Mouse (Mus musculus) fat pad, adult 2 months (tissue): ENCODE results near the gene Bbs5.
A peak's percentile ranks its signal among the peaks of the same experiment; 100 is the strongest.
"Not testable (repeated sequence)": the region's sequence is repeated elsewhere in the genome, so short reads cannot be mapped to it uniquely, and the experiment has no call there.

Source experiments
- DNase-seq: peaks from one replicate; pipeline ENCODE4 v3.0.0-alpha.2; 2011; ENCODE audit warnings: low read depth, low spot score; ENCODE audit errors: extremely low read depth

Gene Bbs5

DNA sequence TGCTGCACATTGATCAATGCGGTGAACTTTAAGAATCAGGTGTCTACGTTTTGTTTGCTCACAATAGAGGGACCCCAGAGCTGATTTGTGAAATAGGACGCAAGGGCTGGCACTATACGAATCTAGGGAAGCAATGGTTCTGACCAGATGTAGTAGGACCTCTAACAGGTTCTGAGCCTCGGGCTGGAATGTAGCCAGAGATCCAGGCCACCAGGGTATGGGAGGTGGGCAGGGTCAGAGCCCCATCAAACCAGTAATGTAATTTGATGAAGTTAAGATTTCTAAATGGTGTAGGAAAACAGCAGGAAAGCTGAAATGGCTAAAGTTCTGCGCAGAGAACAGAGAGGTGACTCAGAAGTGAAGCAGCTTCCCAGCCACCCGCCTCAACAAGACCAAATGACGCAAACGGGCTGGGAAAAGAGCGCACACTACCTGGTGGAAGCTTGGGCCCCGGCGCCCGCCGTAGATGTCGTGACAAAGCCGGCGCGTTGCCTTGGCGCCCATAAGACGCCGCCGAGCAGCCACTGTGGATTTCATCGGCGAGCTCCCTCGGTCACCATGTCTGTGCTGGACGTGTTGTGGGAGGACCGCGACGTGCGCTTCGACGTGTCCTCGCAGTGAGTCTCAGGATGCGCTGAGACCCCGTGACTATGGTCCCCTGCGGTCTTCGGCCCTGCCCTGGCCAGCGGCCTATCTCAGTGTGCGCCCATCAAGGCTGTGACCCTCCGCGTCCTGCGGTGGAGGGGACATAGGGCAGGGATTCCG is at the start of gene Bbs5:
TSS of gene Bbs5 (plus strand) at position 446 of the 765 bp plus-strand sequence.
- peak; percentile 50 for DNase-seq

DNA sequence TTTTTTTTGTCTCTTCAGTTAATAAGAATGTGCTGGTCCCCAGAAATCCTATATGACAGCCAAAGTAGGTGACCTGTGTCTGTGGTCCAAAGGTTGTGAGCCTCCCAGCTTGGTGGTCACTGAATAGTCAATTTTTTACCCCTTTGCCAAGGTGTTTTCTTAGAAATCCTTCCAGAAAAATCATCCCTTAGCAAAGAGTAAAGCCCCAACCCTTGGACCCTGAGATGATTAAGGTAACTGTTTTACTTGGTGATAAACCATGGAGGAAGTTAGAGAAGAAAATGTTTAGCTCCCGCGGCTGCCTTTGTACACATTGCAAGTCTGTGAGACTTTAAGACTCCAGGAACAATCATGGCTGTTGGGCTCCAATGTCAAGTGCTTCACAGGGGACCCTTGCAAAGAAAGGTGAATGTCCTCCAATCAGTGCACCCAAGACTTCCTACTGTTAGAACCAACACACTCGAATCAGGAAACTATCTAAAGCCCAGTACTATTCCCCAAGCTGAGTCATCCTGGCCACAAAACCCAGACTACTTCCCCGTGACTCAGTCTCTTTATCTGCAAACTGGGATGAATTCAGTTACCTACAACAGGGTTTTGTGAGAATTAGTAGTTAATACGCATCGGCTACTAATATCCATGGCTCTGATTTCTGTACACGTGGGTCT is 43.1 kb upstream of the Bbs5 start:
- no peak for DNase-seq

DNA sequence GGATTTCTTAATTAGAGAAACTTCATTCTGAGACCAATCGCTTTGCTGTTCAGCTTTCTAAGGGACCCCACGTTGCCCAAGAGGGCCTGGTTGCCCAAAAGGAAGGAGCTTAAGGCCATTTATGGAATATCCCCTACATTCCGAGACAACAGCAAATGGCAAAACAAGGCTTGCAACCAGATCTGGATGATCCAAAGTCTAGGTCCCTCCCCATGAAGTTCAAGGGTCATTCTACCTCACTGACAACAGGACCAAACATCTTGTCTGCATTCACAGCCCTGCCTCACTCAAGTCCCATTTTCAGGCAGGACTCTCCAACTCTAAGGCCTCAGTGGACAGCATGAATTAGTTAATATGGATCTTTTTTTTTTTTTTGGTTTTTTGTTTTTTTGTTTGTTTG is 40.4 kb upstream of the Bbs5 start:
- DNase-seq = no peak

DNA sequence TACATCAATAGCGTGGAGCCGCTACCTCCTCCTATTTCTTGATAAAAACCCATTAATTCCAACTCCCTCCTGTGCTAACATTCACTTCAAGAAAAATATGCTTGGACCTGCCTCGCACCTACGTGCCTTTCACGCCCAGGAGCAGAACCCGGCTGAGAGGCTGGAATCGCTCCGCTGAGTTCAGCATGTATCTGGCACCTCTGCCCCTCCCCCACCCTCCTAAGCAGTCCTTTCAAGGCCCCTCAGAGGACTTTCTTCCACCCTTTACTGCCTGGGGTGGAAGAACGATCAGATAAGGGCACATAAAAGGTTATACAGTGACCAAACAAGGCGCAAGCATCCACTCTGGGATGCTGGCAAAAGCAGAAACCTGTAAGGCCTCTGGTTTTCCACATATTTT is 34.7 kb upstream of the Bbs5 start:
- DNase-seq = no peak

DNA sequence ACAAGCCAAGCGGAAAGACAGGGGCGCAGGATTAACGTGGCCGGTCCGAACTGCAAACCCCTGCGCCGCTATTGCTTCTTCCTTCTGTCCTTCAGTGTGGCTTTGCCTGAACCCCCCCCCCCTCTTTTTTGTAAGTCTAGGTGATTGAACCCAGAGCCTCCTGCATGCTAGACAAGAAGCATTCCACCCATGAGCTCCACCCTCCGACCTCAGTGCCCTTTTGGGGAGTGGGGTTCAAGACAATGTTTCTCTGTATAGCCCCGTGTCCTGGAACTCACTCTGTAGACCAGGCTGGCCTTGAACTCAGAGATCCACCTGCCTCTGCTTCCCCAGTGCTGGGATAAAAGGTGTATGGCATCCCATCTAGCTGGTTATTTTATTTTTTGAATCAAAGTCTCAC is 34.3 kb upstream of the Bbs5 start:
- no peak for DNase-seq

DNA sequence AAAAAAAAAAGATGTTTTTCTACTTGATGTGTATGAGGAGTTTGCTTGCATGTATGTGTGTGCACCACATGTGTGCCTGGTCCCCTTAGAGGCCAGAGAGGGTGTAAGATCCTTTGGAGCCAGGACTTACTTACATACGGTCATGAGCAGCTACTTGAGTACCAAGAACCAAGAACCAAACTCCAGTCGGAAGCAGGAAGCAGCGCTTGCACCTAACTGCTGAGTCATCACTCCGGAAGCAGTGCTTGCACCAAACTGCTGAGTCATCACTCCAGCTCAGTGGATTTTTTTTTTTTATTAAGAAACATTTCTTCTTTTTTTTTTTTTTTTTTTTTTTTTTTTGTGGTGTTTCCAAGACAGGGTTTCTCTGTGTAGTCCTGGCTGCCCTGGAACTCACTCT is 33.7 kb upstream of the Bbs5 start:
- DNase-seq = no peak

DNA sequence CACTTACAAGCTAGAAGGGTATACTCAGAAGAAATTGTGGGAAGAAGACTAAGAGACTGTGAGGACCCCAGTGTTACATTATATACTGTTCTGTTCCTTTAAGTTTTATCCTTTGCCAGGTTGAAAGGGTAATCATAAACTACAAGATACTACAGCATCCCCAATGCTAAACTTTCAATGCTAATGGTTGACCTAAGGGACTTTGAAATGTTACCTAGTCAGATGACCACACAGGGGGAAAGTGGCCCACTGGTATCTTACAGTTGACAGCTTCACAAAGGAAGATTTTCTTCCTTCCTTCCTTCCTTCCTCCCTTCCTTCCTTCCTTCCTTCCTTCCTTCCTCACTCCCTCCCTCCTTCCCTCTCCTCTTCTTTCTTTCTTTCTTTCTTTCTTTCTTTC is 28.6 kb upstream of the Bbs5 start:
- no peak for DNase-seq

DNA sequence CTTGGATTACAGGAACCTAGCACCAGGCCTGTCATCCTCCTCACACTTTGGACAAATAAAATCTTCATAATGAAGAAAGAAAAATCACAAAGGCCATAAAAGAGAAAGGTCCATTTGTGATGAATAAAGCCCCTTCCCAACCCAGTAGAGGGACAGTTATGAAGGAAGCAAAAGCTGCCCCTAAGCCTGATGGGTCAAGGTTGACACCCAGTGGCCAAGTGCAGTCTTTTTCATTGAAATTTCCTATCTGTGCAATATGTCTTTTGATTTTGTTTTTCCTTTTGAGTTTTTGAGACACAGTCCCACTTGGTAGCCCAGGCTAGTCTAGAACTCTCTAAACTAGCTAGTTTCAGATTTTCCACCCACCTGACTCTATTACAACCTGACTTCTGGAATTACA is 27.7 kb upstream of the Bbs5 start:
- no peak for DNase-seq

DNA sequence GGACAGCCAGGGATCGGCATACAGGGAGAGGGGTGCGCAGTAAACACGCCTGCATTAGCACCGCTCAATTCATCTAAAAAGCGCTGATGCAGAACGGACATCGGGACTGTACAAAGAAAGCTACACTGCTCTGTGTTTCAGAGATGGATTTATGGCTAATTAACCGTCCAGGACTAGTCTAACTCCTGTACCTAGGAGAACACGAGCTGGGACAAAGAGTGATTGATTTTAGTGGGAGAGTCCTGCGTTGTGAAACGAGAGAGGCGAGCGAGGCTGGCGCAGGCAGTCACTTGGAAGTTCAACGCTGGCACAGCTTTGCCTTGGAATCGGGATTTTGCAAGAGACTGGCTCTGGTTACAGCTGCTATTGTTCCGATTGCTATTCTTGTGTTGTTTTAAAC is 17.8 kb upstream of the Bbs5 start:
- DNase-seq = peak; percentile 87

DNA sequence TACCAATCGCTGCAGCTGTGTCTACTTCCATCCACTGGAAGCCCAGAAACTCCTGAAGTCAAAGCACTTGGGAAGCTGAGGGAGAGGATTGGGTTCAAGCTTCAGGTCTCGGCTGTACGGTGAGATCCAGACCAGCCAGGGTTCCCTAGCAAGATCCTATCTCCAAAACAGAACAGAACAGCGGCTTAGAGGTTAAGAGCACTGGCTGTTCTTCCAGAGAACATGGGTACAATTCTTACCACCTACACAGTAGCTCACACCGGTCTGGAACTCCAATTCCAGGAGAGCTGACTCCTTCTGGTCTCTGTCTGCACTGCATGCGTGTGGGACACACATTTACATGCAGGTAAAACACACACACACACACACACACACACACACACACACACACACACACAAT is 17.1 kb upstream of the Bbs5 start:
- peak; percentile 74 for DNase-seq

DNA sequence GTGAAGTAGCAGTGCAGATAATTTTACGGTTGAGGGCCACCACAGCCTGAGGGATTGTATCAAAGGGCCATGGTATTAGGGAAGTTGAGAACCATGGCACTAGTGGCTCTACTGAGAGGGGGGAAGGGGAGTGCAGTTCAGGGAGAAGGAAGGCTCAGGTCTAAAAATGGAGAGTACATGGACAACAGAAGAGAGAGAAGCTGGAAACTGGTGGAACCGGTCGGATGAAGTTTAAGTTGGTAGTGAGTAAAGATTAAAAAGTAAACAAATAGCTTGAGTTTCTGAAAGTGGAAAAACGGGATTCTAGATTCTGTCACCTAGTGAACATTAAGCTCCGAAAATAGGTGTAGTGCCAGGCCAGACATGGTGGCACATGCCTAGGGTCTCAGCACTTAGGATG is 16.2 kb upstream of the Bbs5 start:
- DNase-seq = peak; percentile 42

DNA sequence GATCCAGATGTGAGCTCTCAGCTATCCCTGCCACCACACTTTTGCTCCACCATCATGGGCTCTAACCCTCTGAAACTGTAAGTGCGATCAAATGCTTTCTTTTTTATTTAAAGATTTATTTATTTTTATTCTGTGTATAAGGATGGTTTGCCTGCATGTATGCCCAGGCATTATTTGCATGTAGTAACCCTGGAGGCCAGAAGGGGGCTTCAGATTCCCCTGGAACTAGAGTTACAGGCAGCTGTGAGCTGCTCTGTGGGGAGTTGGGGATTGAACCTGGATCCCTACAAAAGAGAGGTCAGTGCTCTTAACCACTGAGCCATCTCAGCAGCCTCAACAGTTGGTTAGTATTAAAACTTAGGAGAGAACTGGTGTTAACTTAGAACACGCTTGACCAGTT is 15.5 kb upstream of the Bbs5 start:
- no peak for DNase-seq

DNA sequence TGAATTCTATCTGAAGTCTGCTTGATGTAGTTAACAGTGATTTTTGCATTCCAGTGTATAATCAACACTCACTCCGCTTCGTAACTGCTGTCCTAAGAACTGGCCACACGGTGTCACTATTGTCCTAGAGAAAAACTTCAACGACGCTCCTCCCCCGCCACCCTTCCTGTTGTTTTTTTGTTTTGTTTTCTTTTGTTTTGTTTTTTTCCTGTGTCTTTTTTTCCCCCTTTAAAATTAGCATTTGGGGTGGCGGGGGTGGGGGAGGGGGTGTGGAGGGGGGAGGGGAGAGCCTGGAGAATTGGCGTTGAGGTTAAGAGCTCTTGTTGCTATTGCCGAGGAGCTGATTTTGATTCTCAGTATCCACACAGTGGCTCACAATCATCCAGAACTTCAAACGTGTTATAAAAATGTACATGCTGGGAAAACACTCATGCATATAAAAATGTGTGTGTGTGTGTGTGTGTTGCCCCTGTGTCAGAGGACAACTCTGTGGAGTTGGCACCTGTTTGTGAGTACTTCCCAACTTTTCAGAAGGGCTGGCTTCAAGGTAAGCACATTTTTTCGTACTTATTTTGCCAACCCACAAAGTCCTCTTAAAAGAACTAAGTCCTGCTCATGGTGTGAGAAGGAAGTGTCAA is 11.8 kb upstream of the Bbs5 start:
- DNase-seq = no peak

DNA sequence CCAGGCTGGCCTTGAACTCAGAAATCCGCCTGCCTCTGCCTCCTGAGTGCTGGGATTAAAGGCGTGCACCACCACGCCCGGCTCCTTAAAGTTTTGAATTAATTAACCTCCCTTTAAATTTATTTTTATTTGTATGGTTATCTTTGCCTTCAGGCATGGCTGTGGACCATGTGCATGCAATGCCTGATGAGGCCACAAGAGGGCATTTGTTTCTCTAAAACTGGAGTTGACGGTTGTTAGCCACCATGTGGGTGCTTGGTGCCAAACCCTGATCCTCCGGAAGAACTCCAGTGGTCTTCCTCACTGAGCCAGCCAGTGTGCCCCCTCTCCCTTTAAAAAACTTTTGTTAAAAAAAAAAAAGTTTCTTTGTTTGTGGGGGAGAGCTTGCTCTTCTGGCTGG is 11.2 kb upstream of the Bbs5 start:
- no peak for DNase-seq

DNA sequence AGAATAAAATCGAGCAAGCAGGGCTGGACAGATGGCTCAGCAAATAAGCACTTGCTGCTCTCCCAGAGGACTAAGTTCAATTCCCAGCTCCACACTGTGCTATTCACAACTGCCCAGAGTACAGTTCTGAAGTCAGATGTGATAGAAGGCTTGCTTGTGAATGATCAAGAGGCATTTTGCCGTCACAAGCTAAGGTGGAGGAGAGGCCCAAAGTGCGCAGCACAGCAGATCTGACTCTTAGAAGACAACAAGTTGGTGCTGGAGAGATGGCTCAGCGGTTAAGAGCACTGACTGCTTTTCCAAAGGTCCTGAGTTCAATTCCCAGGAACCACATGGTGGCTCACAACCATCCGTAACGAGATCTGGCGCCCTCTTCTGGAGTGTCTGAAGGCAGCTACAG is 9.0 kb upstream of the Bbs5 start:
- DNase-seq = not testable (repeated sequence)

DNA sequence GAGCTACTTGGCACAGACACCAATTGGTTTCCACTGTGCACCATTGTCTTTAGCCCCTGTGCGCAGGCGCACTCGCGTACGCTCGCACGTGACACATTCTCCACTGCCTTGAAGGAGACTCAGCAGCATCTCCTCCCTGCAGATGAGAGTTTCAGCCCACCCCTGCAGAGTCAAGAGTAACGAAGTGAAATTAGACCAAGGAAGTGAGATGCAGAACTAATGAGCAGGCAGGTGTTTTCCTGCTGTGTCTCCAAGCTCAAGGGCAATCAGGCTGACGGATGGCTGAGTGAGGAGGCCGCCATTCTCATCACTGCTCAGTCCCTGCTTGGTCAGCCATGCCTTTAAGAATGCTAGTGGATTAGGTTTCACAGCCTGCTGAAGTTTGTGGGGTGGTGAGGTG is 6.9 kb upstream of the Bbs5 start:
- DNase-seq = no peak

DNA sequence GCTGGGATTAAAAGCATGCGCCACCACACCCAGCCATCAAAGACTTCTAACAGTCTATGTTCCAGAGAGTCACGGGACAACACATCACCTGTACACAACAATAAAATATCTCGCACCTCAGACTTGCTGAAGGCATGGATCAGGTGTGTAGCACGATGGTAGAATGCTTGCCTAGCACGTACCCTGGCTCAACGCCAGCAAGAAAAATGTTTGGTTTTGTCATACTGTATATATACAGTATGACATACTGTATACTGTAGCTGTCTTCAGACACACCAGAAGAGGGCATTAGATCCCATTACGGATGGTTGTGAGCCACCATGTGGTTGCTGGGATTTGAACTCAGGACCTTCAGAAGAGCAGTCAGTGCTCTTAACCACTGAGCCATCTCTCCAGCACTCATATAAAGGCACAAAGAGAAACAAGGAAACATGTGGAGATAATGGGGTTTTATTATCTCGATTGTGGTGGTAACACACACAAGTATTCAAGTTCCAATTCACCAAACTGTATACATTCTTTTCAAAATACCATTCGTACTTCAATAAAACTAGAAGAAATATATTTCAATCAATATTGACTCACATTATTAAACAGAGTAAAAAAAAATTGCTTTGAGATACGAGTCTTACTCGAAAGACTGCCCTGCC is 1.9 kb upstream of the Bbs5 start:
- no peak for DNase-seq

DNA sequence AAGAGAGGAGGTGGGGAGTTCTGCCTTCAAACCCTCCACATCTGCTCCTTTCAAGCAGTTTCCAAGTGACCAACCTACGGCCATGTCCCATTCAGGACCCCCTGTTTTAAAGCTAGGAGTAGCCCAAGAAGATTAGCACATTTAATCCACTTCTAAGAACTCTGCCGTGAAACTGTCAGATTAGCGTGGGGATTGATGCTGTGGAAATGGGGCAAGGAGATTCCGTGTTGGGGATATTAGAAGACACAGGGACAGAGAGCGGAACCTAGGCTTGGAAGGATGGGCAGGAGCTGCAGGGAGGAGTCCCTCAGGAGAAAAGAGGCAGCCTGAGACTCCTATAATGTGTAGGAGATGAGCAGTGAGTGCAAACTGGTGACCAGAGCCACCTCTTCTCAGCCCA is 2.7 kb downstream of the Bbs5 start:
- DNase-seq = no peak

DNA sequence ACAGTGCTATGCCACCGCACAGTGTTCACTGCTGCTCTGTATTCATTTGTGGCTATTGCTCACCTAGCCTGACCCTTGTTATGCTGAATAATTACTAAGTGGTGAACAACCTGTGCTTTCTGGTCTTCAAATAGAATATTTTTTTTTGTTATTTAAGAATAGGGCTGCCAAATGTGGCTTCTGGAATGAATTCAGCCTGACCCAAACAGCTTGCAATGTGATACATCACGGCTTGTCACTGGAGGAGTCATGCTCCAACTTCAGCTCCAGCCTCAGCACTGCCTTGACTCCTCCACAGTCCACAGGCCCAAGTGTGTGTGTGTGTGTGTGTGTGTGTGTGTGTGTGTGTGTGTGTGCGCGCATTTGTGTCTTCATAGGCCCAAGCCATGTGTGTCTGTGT is 12.4 kb downstream of the Bbs5 start:
- DNase-seq = no peak

DNA sequence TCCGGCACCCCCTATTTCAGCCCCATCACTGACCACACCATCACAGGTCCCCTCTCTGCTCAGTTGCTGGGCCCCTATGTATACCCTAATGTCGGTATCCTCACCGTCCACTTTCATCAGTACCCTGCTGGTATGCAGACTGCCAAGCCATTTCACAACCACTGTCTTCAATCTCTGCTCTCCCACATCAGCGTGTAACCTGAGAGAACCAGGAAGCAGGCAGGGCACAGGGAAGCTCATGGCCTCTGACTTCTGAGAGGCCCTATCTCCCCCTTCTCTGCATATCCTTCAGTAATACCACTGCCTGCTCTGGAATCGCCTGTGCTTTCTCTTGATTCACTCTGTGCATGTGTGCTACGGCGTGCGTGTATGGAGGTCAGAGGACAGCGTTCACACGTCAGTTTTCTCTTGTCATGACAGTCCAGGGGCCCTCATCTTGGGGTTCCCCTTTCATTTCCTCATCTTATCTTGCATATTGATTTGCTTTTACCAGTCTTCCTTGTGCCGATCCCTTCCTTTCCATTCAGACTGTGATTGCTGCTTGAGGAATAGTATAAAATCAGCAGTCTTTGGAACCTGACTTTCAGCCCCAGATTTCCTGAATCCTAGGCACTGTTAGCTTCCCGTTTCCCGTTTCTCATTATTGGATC is 17.0 kb downstream of the Bbs5 start:
- DNase-seq = no peak

DNA sequence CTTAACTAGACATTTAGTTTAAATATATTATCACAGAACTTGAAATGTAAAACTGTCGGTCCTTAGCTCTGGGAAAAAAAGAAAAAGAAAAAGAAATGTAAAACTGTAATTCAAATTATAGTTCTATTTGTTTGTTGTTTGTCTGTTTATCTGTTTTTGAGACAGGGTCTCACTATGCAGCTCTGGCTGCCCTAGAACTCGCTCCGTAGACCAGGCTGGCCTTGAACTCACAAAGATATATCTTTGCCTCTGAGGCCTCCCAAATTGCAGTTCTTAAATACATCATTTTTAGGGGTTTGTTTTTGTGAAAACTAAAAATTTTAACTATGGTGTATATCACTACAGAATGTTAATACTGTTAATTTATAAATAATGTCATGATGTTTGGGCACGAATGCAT is 20.7 kb downstream of the Bbs5 start:
- DNase-seq = no peak
